Mouse (Mus musculus) left cerebral cortex, postnatal 36 days (tissue): ENCODE measurements around the gene Gucy1a1. TPM values are rescaled to one million over a fixed set of nuclear protein-coding genes. Genes with fewer than 3 reads are reported as not detected.
A peak's percentile ranks its signal among the peaks of the same experiment; 100 is the strongest.
"Not testable (repeated sequence)": the region's sequence is repeated elsewhere in the genome, so short reads cannot be mapped to it uniquely, and the experiment has no call there.

Source experiments
- DNase-seq, 2 experiments: peaks; one replicate each; pipeline ENCODE4 v3.0.0; 2021 to 2022; ENCODE audit warnings: low spot score in 2 of 2, mixed read lengths in 1 of 2
- intact Hi-C: fragments of 180-260 bp; cut with DNase I; formaldehyde crosslinking; loops from one replicate; pipeline ENCODE4 v1.15.1; 2025
- total RNA-seq, 2 experiments: library from RNA; stranded (reverse); gene quantifications; 2 replicates each; pipeline ENCODE4 v1.2.3; 2021

Gene Gucy1a1
- 10 to 100 TPM; 72.3 to 85.1 TPM for total RNA-seq

- peak; percentile 61 to 74 for DNase-seq
- intact Hi-C loops = loop anchor here (10.0 kb wide), 2 partner anchors 129 to 189 kb away; no protein-coding TSS in a partner anchor
Observed at GRCm38 (mm10) chr3:82145126-82145901, at the start of gene Gucy1a1. Gene Gucy1a1 (minus strand): TSS chr3:82145789.

DNA sequence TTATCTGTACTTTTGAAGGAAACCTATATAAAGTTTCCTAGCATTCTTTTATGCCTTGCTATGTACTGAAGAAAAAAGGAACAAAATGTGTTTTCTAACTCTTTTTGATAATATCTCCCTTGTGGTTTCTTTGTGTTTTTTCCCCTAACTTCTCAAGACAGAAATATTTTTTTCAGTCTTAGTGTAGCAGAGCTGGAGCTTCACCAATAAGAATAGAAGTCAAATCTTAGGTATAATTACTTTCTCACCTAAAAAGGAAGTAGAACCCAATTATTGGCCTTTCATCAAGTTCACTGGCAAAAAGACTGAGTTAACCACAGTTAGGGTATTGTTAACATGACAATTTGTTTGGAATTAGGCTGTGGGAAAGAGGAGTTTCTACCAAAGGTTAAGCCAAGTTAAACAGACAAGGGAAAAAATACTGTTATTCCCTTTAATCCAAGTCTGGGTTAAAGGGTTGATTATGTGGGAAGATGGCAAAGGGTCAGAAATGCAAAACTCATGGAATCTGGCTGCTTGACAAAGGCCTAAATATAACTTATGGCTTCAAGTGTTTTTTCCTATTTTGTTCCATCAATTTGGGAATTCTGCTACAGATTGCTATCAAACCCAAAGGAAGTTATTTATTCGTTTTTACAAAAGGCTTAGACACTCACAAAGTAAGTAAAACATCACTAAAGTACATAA is 46.1 kb upstream of the Gucy1a1 start:
- intact Hi-C loops = no loop called here
- no peak for DNase-seq

DNA sequence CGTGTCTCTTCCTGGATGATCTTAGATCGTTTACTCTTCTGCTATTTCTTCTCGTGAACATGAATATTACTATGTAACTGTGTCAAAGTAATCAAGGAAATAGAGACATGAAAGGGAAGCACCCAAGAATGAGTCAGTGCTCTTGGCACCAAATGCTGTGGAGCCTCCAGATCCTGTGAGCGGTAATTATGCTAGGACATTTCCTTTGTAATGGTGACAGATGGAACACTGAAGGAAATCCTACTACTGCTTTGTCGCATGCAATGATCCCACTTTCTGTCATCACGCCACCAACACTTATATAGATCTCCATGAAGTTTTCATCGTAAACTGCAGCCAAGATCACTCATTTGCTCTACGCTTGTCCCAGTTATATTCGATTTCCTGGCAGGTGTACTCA is 40.0 kb upstream of the Gucy1a1 start:
- peak; percentile 20 to 36 for DNase-seq
- intact Hi-C loops = no loop called here

DNA sequence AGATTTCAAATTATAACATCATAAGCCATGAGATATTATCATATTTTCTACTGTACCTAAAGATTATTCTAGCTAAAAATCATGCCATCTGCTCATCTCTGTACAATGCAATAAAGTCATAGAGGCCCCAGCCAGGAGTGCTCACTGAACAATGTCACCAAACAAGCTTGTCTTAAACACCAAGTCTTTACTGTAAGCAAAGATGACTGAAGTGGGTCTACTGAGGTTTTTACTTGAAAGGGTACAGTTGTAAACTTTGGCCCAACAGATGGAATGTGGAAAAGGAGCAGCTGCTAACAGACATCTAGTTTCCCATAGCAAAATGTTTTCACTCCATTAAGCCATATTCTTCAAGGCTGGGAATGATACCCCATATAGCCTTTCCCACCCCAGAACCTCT is 35.9 kb upstream of the Gucy1a1 start:
- DNase-seq = no peak
- intact Hi-C loops = no loop called here

DNA sequence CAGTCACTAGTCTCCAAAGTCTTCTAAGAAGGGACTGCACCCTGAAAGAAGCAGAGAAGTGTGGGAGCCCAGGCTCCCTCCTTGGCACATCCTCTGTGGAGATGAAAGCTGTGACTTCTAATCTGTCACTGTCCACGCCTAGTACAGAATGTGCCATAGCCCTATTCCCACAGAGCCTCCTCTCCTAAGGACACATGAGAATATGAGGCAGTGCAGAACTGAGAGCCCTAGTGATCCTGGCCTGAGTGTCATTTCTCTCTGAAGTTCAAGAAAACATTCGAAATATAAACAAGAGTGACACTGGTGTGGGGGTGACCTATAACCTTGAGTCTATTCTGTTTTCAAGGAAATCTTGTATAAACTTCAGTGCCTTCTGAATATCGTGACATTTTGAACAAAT is 34.7 kb upstream of the Gucy1a1 start:
- intact Hi-C loops = no loop called here
- DNase-seq = no peak

GRCm38 (mm10) chr3:82175501-82175900 is 29.9 kb upstream of the Gucy1a1 start:
- no peak for DNase-seq
- intact Hi-C loops = no loop called here

DNA sequence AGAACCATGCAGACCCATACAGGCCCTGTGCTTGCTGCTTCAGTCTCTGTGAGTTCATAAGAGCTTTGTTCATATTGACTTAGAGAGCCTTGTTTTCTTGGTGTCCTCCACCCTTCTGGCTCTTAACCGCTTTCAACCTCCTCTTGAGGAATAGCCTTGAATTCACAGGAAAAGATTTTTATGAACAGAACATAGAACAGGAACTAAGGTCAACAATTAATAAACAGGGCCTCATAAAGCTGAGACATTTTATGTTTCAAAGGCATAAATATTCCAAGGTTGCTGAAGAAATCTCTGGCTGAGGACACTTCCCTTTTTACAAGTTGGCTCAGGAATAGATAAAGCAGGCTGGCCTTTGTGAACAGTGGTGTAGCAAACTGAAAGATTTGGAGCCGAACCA is 21.5 kb upstream of the Gucy1a1 start:
- DNase-seq = no peak
- intact Hi-C loops = no loop called here

GRCm38 (mm10) chr3:82165937-82166336 is 20.3 kb upstream of the Gucy1a1 start:
- DNase-seq = no peak
- intact Hi-C loops = no loop called here

DNA sequence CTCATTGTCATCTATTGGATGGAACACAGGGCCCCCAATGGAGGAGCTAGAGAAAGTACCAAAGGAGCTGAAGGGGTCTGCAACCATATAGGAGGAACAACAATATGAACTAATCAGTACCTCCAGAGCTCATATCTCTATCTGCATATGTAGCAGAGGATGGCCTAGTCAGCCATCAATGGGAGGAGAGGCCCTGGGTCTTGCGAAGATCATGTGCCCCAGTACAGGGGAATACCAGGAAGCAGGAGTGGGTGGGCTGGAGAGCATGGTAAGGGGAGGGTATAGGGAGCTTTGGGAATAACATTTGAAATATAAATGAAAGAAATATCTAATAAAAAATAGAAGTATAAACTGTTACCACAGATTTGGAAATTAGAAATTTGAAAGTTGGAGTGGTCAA is 17.4 kb upstream of the Gucy1a1 start:
- DNase-seq, intact Hi-C loops: not testable (repeated sequence)

DNA sequence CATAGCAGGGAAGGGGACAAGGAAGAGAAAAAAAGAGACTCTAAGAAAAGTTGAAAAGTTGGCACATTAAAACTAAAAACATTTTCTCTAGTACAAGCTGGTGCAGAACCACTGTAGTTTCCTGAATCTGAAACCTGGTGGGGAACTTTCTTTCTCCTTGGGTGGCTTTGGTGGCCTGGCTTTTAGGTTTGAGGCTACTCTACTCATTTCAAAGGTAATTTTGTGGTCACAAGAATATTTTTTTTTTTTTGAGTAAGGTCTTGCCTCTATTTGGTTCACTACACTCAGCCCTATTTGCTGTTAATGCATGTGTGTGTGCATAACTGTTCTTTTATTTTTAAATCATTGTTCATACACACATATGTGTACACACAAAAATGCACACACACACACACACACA is 389 bp upstream of the Gucy1a1 start:
- DNase-seq = no peak
- intact Hi-C loops = loop anchor here (10.0 kb wide), 2 partner anchors 129 to 189 kb away; no protein-coding TSS in a partner anchor

GRCm38 (mm10) chr3:82144725-82145125 is 864 bp downstream of the Gucy1a1 start:
- DNase-seq = peak; percentile 14 to 36
- intact Hi-C loops = loop anchor here (5.0 to 10.0 kb wide), 3 partner anchors 37 to 190 kb away; no protein-coding TSS in a partner anchor

GRCm38 (mm10) chr3:82140781-82141180 is 4.8 kb downstream of the Gucy1a1 start:
- intact Hi-C loops = loop anchor here (5.0 to 10.0 kb wide), 3 partner anchors 33 to 194 kb away; no protein-coding TSS in a partner anchor
- DNase-seq = no peak

- no peak for DNase-seq
- intact Hi-C loops = no loop called here
Observed at GRCm38 (mm10) chr3:82138002-82138667, 7.5 kb downstream of the Gucy1a1 start.

- no peak for DNase-seq
- intact Hi-C loops = no loop called here
Observed at GRCm38 (mm10) chr3:82135483-82135882, 10.1 kb downstream of the Gucy1a1 start.

DNA sequence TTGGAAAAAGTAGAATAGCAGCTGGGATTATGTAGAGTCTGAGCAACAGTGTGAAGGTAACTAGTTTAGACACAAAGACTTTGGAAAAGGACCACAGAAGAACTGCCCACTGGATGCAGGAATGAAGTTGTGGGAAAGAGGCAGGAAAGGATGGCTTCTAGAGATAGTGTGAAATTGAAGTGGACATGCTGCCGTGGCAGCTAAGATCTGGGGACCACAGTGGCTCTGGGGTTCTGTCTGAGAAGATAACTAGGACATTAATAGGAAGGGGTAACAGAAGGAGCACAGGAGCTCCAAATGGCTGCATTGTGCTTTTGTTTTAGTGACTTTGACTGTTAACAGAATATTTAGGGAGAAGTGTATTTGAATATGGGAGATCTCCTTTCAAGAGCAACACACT is 16.3 kb downstream of the Gucy1a1 start:
- intact Hi-C loops = no loop called here
- DNase-seq = no peak

GRCm38 (mm10) chr3:82124567-82124966 is 21.0 kb downstream of the Gucy1a1 start:
- intact Hi-C loops = no loop called here
- DNase-seq = no peak

DNA sequence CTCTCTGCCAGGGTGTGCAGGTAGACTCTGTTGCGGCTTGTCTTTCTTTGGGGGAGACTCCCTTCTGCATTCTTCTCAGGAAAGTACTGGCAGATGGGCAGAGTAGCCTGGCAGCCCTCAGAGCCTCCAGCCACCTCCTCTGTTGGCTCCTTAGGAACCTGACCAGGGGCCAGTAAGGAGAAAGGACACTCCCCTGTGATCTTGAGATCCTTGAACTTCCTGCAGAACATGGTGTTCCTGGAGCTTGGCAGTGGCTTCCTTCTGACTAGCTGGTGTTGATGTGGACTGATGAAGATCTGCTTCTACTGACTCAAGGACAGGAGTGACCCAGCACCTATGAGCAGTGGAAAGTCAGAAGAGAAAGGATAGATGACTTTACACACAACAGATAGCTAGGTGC is 26.7 kb downstream of the Gucy1a1 start:
- DNase-seq = no peak
- intact Hi-C loops = no loop called here

DNA sequence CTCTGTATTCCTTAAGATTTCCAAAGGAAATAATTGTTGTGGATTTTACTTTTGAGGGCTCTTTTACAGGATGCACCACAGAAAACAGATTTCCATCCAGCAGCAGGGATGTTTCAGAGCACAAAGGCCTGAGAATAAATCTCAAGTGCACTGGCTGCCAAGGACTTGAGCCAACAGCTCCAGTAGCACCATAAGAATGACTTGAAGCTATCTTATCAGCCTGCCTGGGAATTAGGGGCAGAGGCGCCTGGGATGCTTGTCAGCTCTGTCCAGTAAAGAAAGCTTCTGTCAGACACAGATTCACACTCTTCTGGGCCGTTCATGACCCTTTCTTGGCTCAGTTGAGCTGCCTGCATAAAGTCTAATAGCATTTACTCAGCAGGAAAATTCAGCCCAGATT is 33.1 kb downstream of the Gucy1a1 start:
- no peak for DNase-seq
- intact Hi-C loops = no loop called here

DNA sequence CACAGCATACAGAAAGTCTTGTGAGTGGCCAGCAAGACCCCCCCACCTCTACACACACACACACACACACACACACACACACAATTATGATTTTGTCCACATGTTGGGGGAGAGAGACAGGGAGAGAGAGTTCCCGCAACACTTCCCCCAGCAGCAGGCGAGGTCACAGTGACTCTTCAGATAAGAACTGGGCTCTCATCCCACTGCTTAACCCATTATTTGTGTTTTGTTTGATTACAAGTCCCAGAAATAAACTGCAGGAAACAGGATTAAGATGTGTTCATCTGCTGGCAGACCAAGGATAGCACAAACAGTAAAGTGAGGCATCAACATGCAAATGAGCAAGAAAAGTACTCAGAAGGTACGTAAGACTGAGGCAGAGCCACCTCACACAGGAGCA is 33.6 kb downstream of the Gucy1a1 start:
- intact Hi-C loops = no loop called here
- no peak for DNase-seq

- intact Hi-C loops = loop anchor here (5.0 kb wide), 1 partner anchor 33 kb away; no protein-coding TSS in a partner anchor
- DNase-seq = peak in 1 of 2 experiments; percentile 14
Observed at GRCm38 (mm10) chr3:82108951-82109350, 36.6 kb downstream of the Gucy1a1 start.
